10 mouse cellular contexts compared by ENCODE assay signal in the genomic region with DNA sequence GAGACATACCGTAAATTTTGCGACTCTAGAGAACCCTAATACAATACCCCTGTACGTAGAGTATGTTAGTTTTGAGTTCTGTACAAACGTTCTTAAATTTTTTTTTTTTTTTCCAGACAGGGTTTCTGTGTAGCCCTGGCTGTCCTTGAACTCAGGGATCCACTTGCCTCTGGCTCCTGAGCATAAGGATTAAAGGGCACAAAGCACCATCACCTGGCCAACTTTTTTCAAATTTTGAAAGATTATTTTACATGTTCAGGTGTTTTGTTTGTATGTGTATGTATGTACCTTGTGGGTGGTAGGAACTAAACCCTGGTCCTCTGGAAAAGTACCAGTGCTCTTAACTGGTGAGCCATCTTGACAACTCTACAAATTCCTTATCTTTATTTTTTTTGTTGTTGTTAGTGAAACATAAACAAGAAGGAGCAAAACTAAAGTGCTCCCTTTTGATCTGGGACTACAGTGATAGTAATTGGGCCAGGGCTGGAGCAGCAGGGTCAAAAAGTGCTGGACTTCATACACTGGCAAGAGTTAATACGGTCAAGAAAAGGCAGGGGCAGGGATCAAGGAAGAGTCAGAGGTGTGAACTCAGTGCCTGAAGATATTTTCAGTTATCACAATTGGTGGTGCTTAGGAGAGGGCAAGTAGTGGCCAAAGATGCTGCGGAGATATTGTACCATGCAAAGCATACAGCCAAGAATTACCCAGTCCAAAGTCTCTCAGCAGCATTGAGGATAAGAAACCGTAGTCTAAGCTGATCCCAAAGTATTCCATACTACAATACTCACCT. TPM values are rescaled to one million over a fixed set of nuclear protein-coding genes. Genes with fewer than 3 reads are reported as not detected.
A peak's percentile ranks its signal among the peaks of the same experiment; 100 is the strongest.
DNase-seq lines count a peak whose midpoint lies in the region; ATAC-seq and TF ChIP-seq lines count a peak whose summit lies in the region.
"Had no signal": no experiment of that assay in that cellular context is flagged by ENCODE, and none has a peak within 500 bp of the region (broad histone marks: within the 10 kb centered on the region; RNA-seq: fewer than 3 reads in every experiment).

No protein-coding gene starts in this region.

- H3K36me3 ChIP-seq in hindbrain, embryonic 10.5 days, result peaks cover 26% of the 10 kb centered on the region
- H3K36me3 ChIP-seq in hindbrain, embryonic 16.5 days (ENCODE audit: control insufficient read depth, insufficient read depth, low read length), result no peaks in the 10 kb centered on the region
- H3K36me3 ChIP-seq in forebrain, embryonic 16.5 days (ENCODE audit: control insufficient read depth, insufficient read depth), result no peaks in the 10 kb centered on the region
- no peaks in the 10 kb centered on the region for H3K36me3 ChIP-seq in midbrain, embryonic 12.5 days

- H3K4me3 ChIP-seq in hindbrain, embryonic 10.5 days, result peak overlapping the region; percentile 99
- H3K4me3 ChIP-seq in hindbrain, embryonic 16.5 days (ENCODE audit: low read length), result no peak overlapping the region
- peak overlapping the region; percentile 9; the same call in 1 of the 2 replicates for H3K4me3 ChIP-seq in brown adipose tissue, adult 24 weeks (ENCODE audit: insufficient read depth, low read depth, low read length)
- H3K4me3 ChIP-seq in forebrain, embryonic 16.5 days (replicated peaks; ENCODE audit: low read length), result no peak overlapping the region
- 0 out of 2 replicates have a peak overlapping the region, but pooled peaks have one; percentile 3 for H3K4me3 ChIP-seq in midbrain, embryonic 12.5 days
- H3K4me3 ChIP-seq in lung, adult 2 months (replicated peaks; ENCODE audit: extremely low read depth, low read depth, low read length), result no peak overlapping the region

- DNase-seq in hindbrain, embryonic 10.5 days (ENCODE audit: low spot score), result no peak
- no peak for DNase-seq in layer of hippocampus, adult 9-11 months
- no peak for DNase-seq in thymus, postnatal 10 days (ENCODE audit: low spot score in 2 of 2)
- no peak for DNase-seq in lung, adult 2 months
- DNase-seq: kidney, postnatal 36 days; spleen, adult 18-20 months had no signal

- no peak for TF ChIP-seq CTCF in lung, adult 2 months (IDR thresholded peaks at IDR 0.05; ENCODE audit: insufficient read depth, low read length)

- 93% methylated on average over 7 of the region's 7 CpGs for WGBS in hindbrain, embryonic 10.5 days
- WGBS in hindbrain, embryonic 16.5 days, result 94% methylated on average over 7 of the region's 7 CpGs
- 88% methylated on average over 7 of the region's 7 CpGs for WGBS in forebrain, embryonic 16.5 days
- 93% methylated on average over 7 of the region's 7 CpGs for WGBS in midbrain, embryonic 12.5 days
- 86% methylated on average over 7 of the region's 7 CpGs for WGBS in lung, adult 2 months

- no peak for ATAC-seq in hindbrain, embryonic 16.5 days
- no peak for ATAC-seq in forebrain, embryonic 16.5 days
- ATAC-seq in midbrain, embryonic 12.5 days (ENCODE audit: low FRiP score, low read depth), result no peak

- TF ChIP-seq POLR2A in lung, adult 2 months (IDR thresholded peaks at IDR 0.05; ENCODE audit: borderline replicate concordance, extremely low read depth, low read depth, low read length), result no peak

- 0 out of 2 replicates have a peak overlapping the region, but pooled peaks have one; percentile 23 for H3K27ac ChIP-seq in hindbrain, embryonic 10.5 days
- no peak overlapping the region for H3K27ac ChIP-seq in hindbrain, embryonic 16.5 days (ENCODE audit: low read depth, low read length)
- no peak overlapping the region for H3K27ac ChIP-seq in brown adipose tissue, adult 24 weeks (replicated peaks; ENCODE audit: low read depth, low read length)
- H3K27ac ChIP-seq in forebrain, embryonic 16.5 days (ENCODE audit: low read length), result no peak overlapping the region
- H3K27ac ChIP-seq in midbrain, embryonic 12.5 days (replicated peaks), result no peak overlapping the region

- H3K9ac ChIP-seq in hindbrain, embryonic 16.5 days (ENCODE audit: low read depth, low read length), result no peak overlapping the region
- no peak overlapping the region for H3K9ac ChIP-seq in forebrain, embryonic 16.5 days (replicated peaks; ENCODE audit: low read depth, low read length)
- H3K9ac ChIP-seq in midbrain, embryonic 12.5 days (replicated peaks), result no peak overlapping the region; the same call in 1 of the 2 replicates

- H3K9me3 ChIP-seq in hindbrain, embryonic 10.5 days, result no peaks in the 10 kb centered on the region
- H3K9me3 ChIP-seq in hindbrain, embryonic 16.5 days (ENCODE audit: control insufficient read depth, low read length), result no peaks in the 10 kb centered on the region
- H3K9me3 ChIP-seq in forebrain, embryonic 16.5 days (ENCODE audit: control insufficient read depth, low read length), result no peaks in the 10 kb centered on the region
- H3K9me3 ChIP-seq in midbrain, embryonic 12.5 days, result no peaks in the 10 kb centered on the region

- H3K27me3 ChIP-seq in hindbrain, embryonic 10.5 days (ENCODE audit: insufficient read depth, poor library complexity, severe bottlenecking), result no peaks in the 10 kb centered on the region
- no peaks in the 10 kb centered on the region for H3K27me3 ChIP-seq in hindbrain, embryonic 16.5 days (replicated peaks; ENCODE audit: control insufficient read depth, insufficient read depth, low read length)
- no peaks in the 10 kb centered on the region for H3K27me3 ChIP-seq in forebrain, embryonic 16.5 days (replicated peaks; ENCODE audit: control insufficient read depth, insufficient read depth, low read length)
- no peaks in the 10 kb centered on the region for H3K27me3 ChIP-seq in midbrain, embryonic 12.5 days

- H3K4me1 ChIP-seq in hindbrain, embryonic 10.5 days (replicated peaks), result peaks cover 29% of the 10 kb centered on the region
- peaks cover 18% of the 10 kb centered on the region for H3K4me1 ChIP-seq in hindbrain, embryonic 16.5 days (ENCODE audit: control insufficient read depth, insufficient read depth, low read depth, low read length)
- H3K4me1 ChIP-seq in brown adipose tissue, adult 24 weeks (ENCODE audit: control insufficient read depth, insufficient read depth, insufficient read length, low read length), result peaks cover 7% of the 10 kb centered on the region
- H3K4me1 ChIP-seq in forebrain, embryonic 16.5 days (replicated peaks; ENCODE audit: control insufficient read depth, insufficient read depth, low read length), result peaks cover 23% of the 10 kb centered on the region
- peaks cover 24% of the 10 kb centered on the region for H3K4me1 ChIP-seq in midbrain, embryonic 12.5 days
- H3K4me1 ChIP-seq in lung, adult 2 months (ENCODE audit: control insufficient read depth, insufficient read depth, low read length), result peaks cover 12% of the 10 kb centered on the region

- H3K4me2 ChIP-seq in hindbrain, embryonic 16.5 days (ENCODE audit: low read length), result no peak overlapping the region
- H3K4me2 ChIP-seq in forebrain, embryonic 16.5 days (ENCODE audit: low read length), result peak overlapping the region; percentile 17
- H3K4me2 ChIP-seq in midbrain, embryonic 12.5 days (replicated peaks), result peak overlapping the region; percentile 77

RNA-seq across cellular contexts. Expression of gene Dnajb4, which starts 1.8 kb away (rescaled TPM):
- polyA plus RNA-seq in hindbrain, embryonic 10.5 days (2016; fragmentation: Nextera tagmentation; extraction: Ambion mirVana), result 19.9 and 21.2 TPM in 2 replicates
- 45.7 and 49.5 TPM in 2 replicates for polyA plus RNA-seq in hindbrain, embryonic 16.5 days (2015; fragmentation: Nextera tagmentation; extraction: Ambion mirVana)
- 40.7 and 64.7 TPM in 2 replicates for polyA plus RNA-seq in brown adipose tissue, adult 24 weeks (2012; ENCODE audit: insufficient read depth, insufficient read length, missing spikeins)
- polyA plus RNA-seq in forebrain, embryonic 16.5 days (2015; fragmentation: Nextera tagmentation; extraction: Ambion mirVana), result 36.3 and 39.8 TPM in 2 replicates
- polyA plus RNA-seq in midbrain, embryonic 12.5 days (2016; fragmentation: Nextera tagmentation; extraction: Ambion mirVana), result 27.4 and 31.2 TPM in 2 replicates
- polyA plus RNA-seq in lung, adult 2 months (2012; rRNA removed), result 3.8 and 8.3 TPM in 2 replicates

RNA-seq across cellular contexts. Expression of gene Fubp1, which starts 1.9 kb away (rescaled TPM):
- polyA plus RNA-seq in hindbrain, embryonic 10.5 days (2016; fragmentation: Nextera tagmentation; extraction: Ambion mirVana), result 321 and 408 TPM in 2 replicates
- 168 and 188 TPM in 2 replicates for polyA plus RNA-seq in hindbrain, embryonic 16.5 days (2015; fragmentation: Nextera tagmentation; extraction: Ambion mirVana)
- 26.9 and 63.5 TPM in 2 replicates for polyA plus RNA-seq in brown adipose tissue, adult 24 weeks (2012; ENCODE audit: insufficient read depth, insufficient read length, missing spikeins)
- 297 and 302 TPM in 2 replicates for polyA plus RNA-seq in forebrain, embryonic 16.5 days (2015; fragmentation: Nextera tagmentation; extraction: Ambion mirVana)
- 393 and 419 TPM in 2 replicates for polyA plus RNA-seq in midbrain, embryonic 12.5 days (2016; fragmentation: Nextera tagmentation; extraction: Ambion mirVana)
- polyA plus RNA-seq in lung, adult 2 months (2012; rRNA removed), result 59.9 and 66.2 TPM in 2 replicates

RNA-seq across cellular contexts. Expression of gene Gipc2, which starts 42.3 kb away (rescaled TPM):
- 2.6 and 2.9 TPM in 2 replicates for polyA plus RNA-seq in hindbrain, embryonic 10.5 days (2016; fragmentation: Nextera tagmentation; extraction: Ambion mirVana)
- polyA plus RNA-seq in hindbrain, embryonic 16.5 days (2015; fragmentation: Nextera tagmentation; extraction: Ambion mirVana), result 9.7 and 11.9 TPM in 2 replicates
- not detected in 2 replicates for polyA plus RNA-seq in brown adipose tissue, adult 24 weeks (2012; ENCODE audit: insufficient read depth, insufficient read length, missing spikeins)
- polyA plus RNA-seq in forebrain, embryonic 16.5 days (2015; fragmentation: Nextera tagmentation; extraction: Ambion mirVana), result 4.0 and 4.1 TPM in 2 replicates
- polyA plus RNA-seq in midbrain, embryonic 12.5 days (2016; fragmentation: Nextera tagmentation; extraction: Ambion mirVana), result 1.5 and 2.4 TPM in 2 replicates
- polyA plus RNA-seq in lung, adult 2 months (2012; rRNA removed), result 20.1 and 36.6 TPM in 2 replicates

RNA-seq across cellular contexts. Expression of gene Nexn, which starts 57.9 kb away (rescaled TPM):
- polyA plus RNA-seq in hindbrain, embryonic 10.5 days (2016; fragmentation: Nextera tagmentation; extraction: Ambion mirVana), result 2.8 and 5.2 TPM in 2 replicates
- polyA plus RNA-seq in hindbrain, embryonic 16.5 days (2015; fragmentation: Nextera tagmentation; extraction: Ambion mirVana), result 1.7 and 2.4 TPM in 2 replicates
- polyA plus RNA-seq in brown adipose tissue, adult 24 weeks (2012; ENCODE audit: insufficient read depth, insufficient read length, missing spikeins), result 10.4 and 16.4 TPM in 2 replicates
- polyA plus RNA-seq in forebrain, embryonic 16.5 days (2015; fragmentation: Nextera tagmentation; extraction: Ambion mirVana), result 2.2 and 5.1 TPM in 2 replicates
- 5.4 and 7.0 TPM in 2 replicates for polyA plus RNA-seq in midbrain, embryonic 12.5 days (2016; fragmentation: Nextera tagmentation; extraction: Ambion mirVana)
- polyA plus RNA-seq in lung, adult 2 months (2012; rRNA removed), result 0.34 and 1.1 TPM in 2 replicates

Comparison
In these comparisons a context has a peak if more than half of its experiments do, and no peak if none do; other contexts are left out.
1. H3K4me3 ChIP-seq: peak in hindbrain, embryonic 10.5 days (single experiment), brown adipose tissue, adult 24 weeks (single experiment) and midbrain, embryonic 12.5 days (single experiment); none in hindbrain, embryonic 16.5 days (single experiment), forebrain, embryonic 16.5 days (single experiment) and lung, adult 2 months (single experiment).